Mouse (Mus musculus) bone marrow, adult 2 months (tissue): Measurements from ENCODE around the gene Mtss1l.

Source experiments
- CTCF ChIP-seq: fragments of 200-500 bp; IDR thresholded peaks from 2 replicates; pipeline ENCODE4 v1.5.1; 2011; ENCODE audit warnings: low read length, control low read depth; ENCODE audit not compliant: control insufficient read depth, insufficient read depth
- POLR2A ChIP-seq: fragments of 200-500 bp; IDR thresholded peaks from 2 replicates; pipeline ENCODE4 v1.6.1; 2011; ENCODE audit warnings: low read depth, mild to moderate bottlenecking, control low read depth, low read length, borderline replicate concordance; ENCODE audit not compliant: control insufficient read depth

GRCm38 (mm10) chr8:110756196-110756595 lies 34.9 kb downstream of the Mtss1l start:
- no peak for TF ChIP-seq POLR2A
- no peak for TF ChIP-seq CTCF
